Mouse (Mus musculus) liver, embryonic 14 days (tissue): Measurements from ENCODE around the gene Gm20075. TPM values are rescaled to one million over a fixed set of nuclear protein-coding genes. Genes with fewer than 3 reads are reported as not detected.

ENCODE experiments used
- polyA plus RNA-seq: library from polyadenylated mRNA; depleted of rRNA; stranded (reverse); fragments of >200 nt; gene quantifications from 2 replicates; pipeline ENCODE4 v1.2.3, GENCODE M21; 2012; rRNA removed

Gm20075 gene
- 0.63 and 0.71 TPM in 2 replicates for polyA plus RNA-seq

DNA sequence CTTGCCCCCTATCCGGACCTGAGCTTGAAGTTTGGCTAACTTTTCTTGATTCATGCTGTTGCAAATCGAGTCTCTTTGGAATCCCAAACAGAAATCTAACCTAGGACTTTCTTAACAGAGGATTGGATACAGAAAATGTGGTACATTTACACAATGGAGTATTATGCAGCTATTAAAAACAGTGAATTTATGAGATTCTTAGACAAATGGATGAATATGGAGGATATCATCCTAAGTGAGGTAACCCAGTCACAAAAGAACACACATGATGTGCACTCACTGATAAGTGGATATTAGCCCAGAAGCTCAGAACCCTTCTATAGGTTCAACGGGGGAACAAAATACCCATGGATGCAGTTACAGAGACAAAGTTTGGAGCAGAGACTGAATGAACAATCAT lies at the start of gene Gm20075:
Gene Gm20075, minus strand, starts transcription at position 101 of the 400 bp plus-strand sequence.

DNA sequence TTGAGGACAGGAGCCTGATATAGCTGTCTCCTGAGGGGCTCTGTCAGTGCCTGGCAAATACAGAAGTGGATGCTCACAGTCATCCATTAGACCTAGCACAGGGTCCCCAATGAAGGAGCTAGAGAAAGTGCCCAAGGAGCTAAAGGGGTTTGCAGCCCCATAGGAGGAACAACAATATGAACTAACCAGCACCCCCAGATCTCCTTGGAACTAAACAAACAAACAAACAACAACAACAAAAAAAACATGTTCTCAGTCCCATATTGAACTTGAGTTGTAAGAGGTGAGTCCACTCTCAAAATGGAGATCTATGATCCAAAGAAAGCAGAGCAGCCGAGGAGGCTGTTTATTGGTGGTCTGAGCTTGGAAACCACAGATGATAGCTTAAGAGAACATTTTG lies 578 bp upstream of the Gm20075 start, which contains the start of gene Gm17190:
Gene Gm17190, plus strand, starts transcription at position 301 of the 400 bp plus-strand sequence.

Other genes with a start within 250 kb of the Gm20075 start
- 11.5 and 12.8 TPM in 2 replicates for gene Iqgap2, start 189.5 kb downstream of the Gm20075 start, polyA plus RNA-seq
- gene Gm17190, start 678 bp upstream of the Gm20075 start, polyA plus RNA-seq, result not detected in 2 replicates
- gene Sv2c, start 51.2 kb upstream of the Gm20075 start, polyA plus RNA-seq, result 0.01 and 0.02 TPM in 2 replicates